Mouse (Mus musculus) hindbrain, embryonic 14.5 days (tissue): ENCODE results near the gene Cebpzos. TPM values are rescaled to one million over a fixed set of nuclear protein-coding genes. Genes with fewer than 3 reads are reported as not detected.
A peak's percentile ranks its signal among the peaks of the same experiment; 100 is the strongest.

Source experiments
- ATAC-seq: fragments of 200-750 bp; cut with Nextera tagmentation; 2 replicates; pipeline ENCODE4 v1.8.0; 2017; ENCODE audit warnings: moderate number of reproducible peaks, mild to moderate bottlenecking, moderate TSS enrichment, moderate library complexity; ENCODE audit not compliant: low FRiP score
- DNase-seq: peaks from one replicate; pipeline ENCODE4 v3.0.0-alpha.2; 2015; ENCODE audit warnings: low spot score
- H3K27ac ChIP-seq: fragments of 300-500 bp; sonication (generic); 2 replicates; pipeline ENCODE4 v1.5.1; 2014; ENCODE audit warnings: mild to moderate bottlenecking, moderate library complexity
- H3K27me3 ChIP-seq: fragments of 300-500 bp; sonication (generic); 2 replicates; pipeline ENCODE4 v1.6.1; 2014; ENCODE audit warnings: mild to moderate bottlenecking, low read length, mixed read lengths; ENCODE audit not compliant: control insufficient read depth, insufficient read depth
- H3K36me3 ChIP-seq: fragments of 300-500 bp; sonication (generic); replicated peaks from 2 replicates; pipeline ENCODE4 v1.6.1; 2014; ENCODE audit not compliant: control insufficient read depth, insufficient read depth
- H3K4me1 ChIP-seq: fragments of 300-500 bp; sonication (generic); replicated peaks from 2 replicates; pipeline ENCODE4 v1.6.1; 2014; ENCODE audit warnings: antibody characterized with exemption, low read length, mixed read lengths; ENCODE audit not compliant: control insufficient read depth, insufficient read depth
- H3K4me2 ChIP-seq: fragments of 300-500 bp; sonication (generic); replicated peaks from 2 replicates; pipeline ENCODE4 v1.6.1; 2014; ENCODE audit warnings: mild to moderate bottlenecking, moderate library complexity
- H3K4me3 ChIP-seq: fragments of 300-500 bp; sonication (generic); replicated peaks from 2 replicates; pipeline ENCODE4 v1.5.1; 2014; ENCODE audit warnings: mild to moderate bottlenecking, low read length
- H3K9ac ChIP-seq: fragments of 300-500 bp; sonication (generic); 2 replicates; pipeline ENCODE4 v1.6.1; 2014
- H3K9me3 ChIP-seq: fragments of 300-500 bp; sonication (generic); 2 replicates; pipeline ENCODE4 v1.6.1; 2016; ENCODE audit warnings: low read length; ENCODE audit not compliant: control insufficient read depth
- WGBS: fragments of 180-500 bp; shearing (Covaris S2); extraction: QIAGEN DNeasy Blood & Tissue Kit; methylation state at CpG from one replicate; pipeline ENCODE4 v1.1.7; 2014; 5-methylcytosine and 5-hydroxymethylcytosine counted together
- polyA plus RNA-seq: library from polyadenylated mRNA; unstranded; fragments of >200 nt; fragmentation: Nextera tagmentation; extraction: Ambion mirVana; gene quantifications from 2 replicates; pipeline ENCODE4 v1.2.1, GENCODE M21; 2014

The Cebpzos gene
- polyA plus RNA-seq, 1 experiment from 2014 or later: 122 TPM

- Histone ChIP-seq H3K4me3 (no peak overlapping the region), H3K36me3 (peaks cover 46% of the 10 kb centered on the region), H3K27ac (0 out of 2 replicates have a peak overlapping the region, but pooled peaks have one; percentile 14), H3K27me3 (no peaks in the 10 kb centered on the region), H3K4me1 (no peaks in the 10 kb centered on the region), H3K9ac (no peak overlapping the region), H3K9me3 (no peaks in the 10 kb centered on the region), H3K4me2 (no peak overlapping the region)
- no peak for DNase-seq
- WGBS: 78% methylated on average over 1 of the region's 1 CpGs
- ATAC-seq: no peak
Observed at GRCm38 (mm10) chr17:78964387-78964786, 48.1 kb downstream of the Cebpzos start.

- H3K27me3 ChIP-seq: no peaks in the 10 kb centered on the region
- ATAC-seq (no peak), DNase-seq (no peak)
- no peak overlapping the region for H3K4me3 ChIP-seq
- no peaks in the 10 kb centered on the region for H3K9me3 ChIP-seq
- H3K27ac ChIP-seq: no peak overlapping the region
- H3K9ac ChIP-seq: no peak overlapping the region
- no peak overlapping the region for H3K4me2 ChIP-seq
- H3K36me3 ChIP-seq: peaks cover 31% of the 10 kb centered on the region
- H3K4me1 ChIP-seq: no peaks in the 10 kb centered on the region
- 95% methylated on average over 11 of the region's 11 CpGs for WGBS
Observed at GRCm38 (mm10) chr17:78966092-78966883, 50.0 kb downstream of the Cebpzos start.

- Histone ChIP-seq H3K36me3 (peaks cover 27% of the 10 kb centered on the region), H3K4me3 (no peak overlapping the region), H3K9ac (no peak overlapping the region), H3K9me3 (no peaks in the 10 kb centered on the region), H3K4me1 (no peaks in the 10 kb centered on the region), H3K27ac (no peak overlapping the region), H3K27me3 (no peaks in the 10 kb centered on the region), H3K4me2 (no peak overlapping the region)
- WGBS: 89% methylated on average over 3 of the region's 3 CpGs
- ATAC-seq (no peak), DNase-seq (no peak)
Observed at GRCm38 (mm10) chr17:78968500-78968899, 52.2 kb downstream of the Cebpzos start.

Other genes starting within 250 kb of the Cebpzos start
- gene Strn, start 179.3 kb upstream of the Cebpzos start, polyA plus RNA-seq: 7.6 and 8.0 TPM in 2 replicates
- 20.1 and 21.4 TPM in 2 replicates for gene Heatr5b, start 81.1 kb upstream of the Cebpzos start, polyA plus RNA-seq
- 48.7 and 55.3 TPM in 2 replicates for gene Gpatch11, start 80.9 kb upstream of the Cebpzos start, polyA plus RNA-seq
- 2.1 and 4.3 TPM in 2 replicates for gene Eif2ak2, start 33.9 kb upstream of the Cebpzos start, polyA plus RNA-seq
- 0.27 and 0.37 TPM in 2 replicates for gene Sult6b1, start 9.5 kb upstream of the Cebpzos start, polyA plus RNA-seq
- gene Cebpz, start 20.6 kb downstream of the Cebpzos start, polyA plus RNA-seq: 40.2 and 43.7 TPM in 2 replicates
- 59.5 and 66.0 TPM in 2 replicates for gene Ndufaf7, start 20.6 kb downstream of the Cebpzos start, polyA plus RNA-seq
- 15.1 TPM in 2 replicates for gene Prkd3, start 104.3 kb downstream of the Cebpzos start, polyA plus RNA-seq
- gene Qpct, start 135.4 kb downstream of the Cebpzos start, polyA plus RNA-seq: 22.8 and 29.3 TPM in 2 replicates